Mouse (Mus musculus) stomach, embryonic 15.5 days (tissue): ENCODE results near the gene Rin3. TPM values are rescaled to one million over a fixed set of nuclear protein-coding genes. Genes with fewer than 3 reads are reported as not detected.

ENCODE experiments used
- ATAC-seq: fragments of 200-750 bp; cut with Nextera tagmentation; 2 replicates; pipeline ENCODE4 v1.8.0; 2017; ENCODE audit warnings: low read depth, moderate number of reproducible peaks, moderate TSS enrichment; ENCODE audit not compliant: insufficient read depth, low FRiP score
- H3K27ac ChIP-seq: fragments of 300-500 bp; sonication (generic); 2 replicates; pipeline ENCODE4 v1.5.1; 2015; ENCODE audit warnings: mild to moderate bottlenecking, inconsistent platforms
- H3K27me3 ChIP-seq: fragments of 300-500 bp; sonication (generic); replicated peaks from 2 replicates; pipeline ENCODE4 v1.6.1; 2015; ENCODE audit warnings: inconsistent platforms
- H3K36me3 ChIP-seq: fragments of 300-500 bp; sonication (generic); 2 replicates; pipeline ENCODE4 v1.6.1; 2015; ENCODE audit warnings: inconsistent platforms
- H3K4me1 ChIP-seq: fragments of 300-500 bp; sonication (generic); 2 replicates; pipeline ENCODE4 v1.6.1; 2015; ENCODE audit warnings: inconsistent platforms
- H3K4me2 ChIP-seq: fragments of 300-500 bp; sonication (generic); 2 replicates; pipeline ENCODE4 v1.6.1; 2015; ENCODE audit warnings: mild to moderate bottlenecking, inconsistent platforms
- H3K4me3 ChIP-seq: fragments of 300-500 bp; sonication (generic); replicated peaks from 2 replicates; pipeline ENCODE4 v1.5.1; 2015; ENCODE audit warnings: inconsistent platforms
- H3K9ac ChIP-seq: fragments of 300-500 bp; sonication (generic); 2 replicates; pipeline ENCODE4 v1.6.1; 2015; ENCODE audit warnings: inconsistent platforms
- H3K9me3 ChIP-seq: fragments of 300-500 bp; sonication (generic); 2 replicates; pipeline ENCODE4 v1.6.1; 2016; ENCODE audit warnings: inconsistent platforms
- WGBS: fragments of 180-500 bp; shearing (Covaris S2); methylation state at CpG from one replicate; pipeline ENCODE4 v1.1.7; 2015; 5-methylcytosine and 5-hydroxymethylcytosine counted together
- polyA plus RNA-seq: library from polyadenylated mRNA; unstranded; fragments of >200 nt; fragmentation: Nextera tagmentation; extraction: Ambion mirVana; gene quantifications from 2 replicates; pipeline ENCODE4 v1.2.1, GENCODE M21; 2015

Rin3 gene
- polyA plus RNA-seq, 1 experiment from 2014 or later, result 10.5 TPM

- Histone ChIP-seq H3K4me3 (no peak overlapping the region), H3K9ac (no peak overlapping the region), H3K36me3 (0 out of 2 replicates have a peak, but pooled peaks cover 7% of the 10 kb centered on the region), H3K9me3 (no peaks in the 10 kb centered on the region), H3K27me3 (no peaks in the 10 kb centered on the region), H3K27ac (no peak overlapping the region), H3K4me1 (no peaks in the 10 kb centered on the region), H3K4me2 (no peak overlapping the region)
- no peak for ATAC-seq
- WGBS, result 83% methylated on average over 2 of the region's 2 CpGs
Measured at GRCm38 (mm10) chr12:102391109-102391508, 108.3 kb downstream of the Rin3 start.

- no peak for ATAC-seq
- Histone ChIP-seq H3K9ac (no peak overlapping the region), H3K27me3 (no peaks in the 10 kb centered on the region), H3K4me2 (no peak overlapping the region), H3K27ac (no peak overlapping the region), H3K36me3 (0 out of 2 replicates have a peak, but pooled peaks cover 7% of the 10 kb centered on the region), H3K4me3 (no peak overlapping the region), H3K9me3 (no peaks in the 10 kb centered on the region), H3K4me1 (no peaks in the 10 kb centered on the region)
- 67% methylated on average over 4 of the region's 4 CpGs for WGBS
Measured at GRCm38 (mm10) chr12:102391982-102392381, 109.1 kb downstream of the Rin3 start.

GRCm38 (mm10) chr12:102394496-102394895, 111.6 kb downstream of the Rin3 start:
- H3K4me1 ChIP-seq, result no peaks in the 10 kb centered on the region
- no peak overlapping the region for H3K4me2 ChIP-seq
- H3K4me3 ChIP-seq, result no peak overlapping the region
- no peaks in the 10 kb centered on the region for H3K27me3 ChIP-seq
- H3K9me3 ChIP-seq, result no peaks in the 10 kb centered on the region
- 0 out of 2 replicates have a peak, but pooled peaks cover under 1% of the 10 kb centered on the region for H3K36me3 ChIP-seq
- WGBS, result 91% methylated on average over 7 of the region's 7 CpGs
- no peak for ATAC-seq
- H3K27ac ChIP-seq, result no peak overlapping the region
- no peak overlapping the region for H3K9ac ChIP-seq

DNA sequence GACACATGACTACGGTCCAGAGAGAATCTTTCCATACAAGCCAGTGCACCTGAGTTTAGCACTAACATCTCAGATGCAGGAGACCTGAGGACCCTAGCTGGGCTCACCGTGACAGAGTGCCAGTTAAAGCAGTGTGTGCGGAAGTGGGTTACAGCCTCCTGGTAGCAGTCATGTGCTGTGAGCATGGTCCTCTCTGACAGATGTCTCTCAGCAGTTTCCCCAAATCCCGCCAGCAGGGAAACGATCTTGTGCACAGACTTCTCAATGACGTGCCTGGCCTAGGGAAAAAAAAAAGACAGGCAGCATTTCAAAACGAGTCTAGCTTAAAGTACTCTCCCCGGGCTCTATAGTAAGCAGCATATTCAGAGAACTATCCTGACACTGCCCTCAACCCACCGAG, 112.7 kb downstream of the Rin3 start:
- Histone ChIP-seq H3K9me3 (no peaks in the 10 kb centered on the region), H3K4me1 (no peaks in the 10 kb centered on the region), H3K9ac (no peak overlapping the region), H3K4me2 (no peak overlapping the region), H3K27me3 (no peaks in the 10 kb centered on the region), H3K27ac (no peak overlapping the region), H3K4me3 (no peak overlapping the region), H3K36me3 (no peaks in the 10 kb centered on the region)
- ATAC-seq, result no peak
- WGBS, result 67% methylated on average over 9 of the region's 9 CpGs

GRCm38 (mm10) chr12:102395998-102396991, 113.4 kb downstream of the Rin3 start:
- Histone ChIP-seq H3K9me3 (no peaks in the 10 kb centered on the region), H3K9ac (no peak overlapping the region), H3K4me2 (no peak overlapping the region), H3K27ac (no peak overlapping the region), H3K4me3 (no peak overlapping the region), H3K36me3 (no peaks in the 10 kb centered on the region), H3K27me3 (no peaks in the 10 kb centered on the region), H3K4me1 (no peaks in the 10 kb centered on the region)
- WGBS, result 45% methylated on average over 19 of the region's 19 CpGs
- ATAC-seq, result peak; percentile 43; the same call in 1 of the 2 replicates

- Histone ChIP-seq H3K36me3 (0 out of 2 replicates have a peak, but pooled peaks cover 2% of the 10 kb centered on the region), H3K9me3 (no peaks in the 10 kb centered on the region), H3K4me3 (no peak overlapping the region), H3K9ac (no peak overlapping the region), H3K4me1 (no peaks in the 10 kb centered on the region), H3K27ac (no peak overlapping the region), H3K27me3 (no peaks in the 10 kb centered on the region), H3K4me2 (no peak overlapping the region)
- no peak for ATAC-seq
- WGBS, result 82% methylated on average over 4 of the region's 4 CpGs
Measured at GRCm38 (mm10) chr12:102398588-102398987, 115.7 kb downstream of the Rin3 start.

- WGBS, result 84% methylated on average over 13 of the region's 13 CpGs
- ATAC-seq, result no peak
Measured at GRCm38 (mm10) chr12:102413171-102413570, 130.3 kb downstream of the Rin3 start.

GRCm38 (mm10) chr12:102414686-102415085, 131.8 kb downstream of the Rin3 start:
- peaks cover 5% of the 10 kb centered on the region for H3K4me1 ChIP-seq
- H3K27ac ChIP-seq, result no peak overlapping the region
- ATAC-seq, result no peak
- H3K4me2 ChIP-seq, result no peak overlapping the region
- WGBS, result 82% methylated on average over 6 of the region's 6 CpGs
- H3K27me3 ChIP-seq, result no peaks in the 10 kb centered on the region
- no peaks in the 10 kb centered on the region for H3K36me3 ChIP-seq
- H3K9me3 ChIP-seq, result no peaks in the 10 kb centered on the region
- H3K9ac ChIP-seq, result no peak overlapping the region
- no peak overlapping the region for H3K4me3 ChIP-seq

More at GRCm38 (mm10) chr12:102413171-102413570, 130.3 kb downstream of the Rin3 start:
- H3K27ac ChIP-seq, result no peak overlapping the region
- H3K4me1 ChIP-seq, result peaks cover 5% of the 10 kb centered on the region
- no peak overlapping the region for H3K9ac ChIP-seq
- H3K4me2 ChIP-seq, result no peak overlapping the region
- no peaks in the 10 kb centered on the region for H3K9me3 ChIP-seq
- H3K27me3 ChIP-seq, result no peaks in the 10 kb centered on the region
- no peaks in the 10 kb centered on the region for H3K36me3 ChIP-seq
- no peak overlapping the region for H3K4me3 ChIP-seq

GRCm38 (mm10) chr12:102416391-102416837, 133.6 kb downstream of the Rin3 start:
- ATAC-seq, result peak; percentile 42; the same call in 1 of the 2 replicates
- Histone ChIP-seq H3K4me1 (peaks cover 5% of the 10 kb centered on the region), H3K27me3 (no peaks in the 10 kb centered on the region), H3K4me3 (no peak overlapping the region), H3K9ac (no peak overlapping the region), H3K27ac (no peak overlapping the region), H3K9me3 (no peaks in the 10 kb centered on the region), H3K4me2 (no peak overlapping the region), H3K36me3 (no peaks in the 10 kb centered on the region)
- WGBS, result 35% methylated on average over 7 of the region's 7 CpGs

DNA sequence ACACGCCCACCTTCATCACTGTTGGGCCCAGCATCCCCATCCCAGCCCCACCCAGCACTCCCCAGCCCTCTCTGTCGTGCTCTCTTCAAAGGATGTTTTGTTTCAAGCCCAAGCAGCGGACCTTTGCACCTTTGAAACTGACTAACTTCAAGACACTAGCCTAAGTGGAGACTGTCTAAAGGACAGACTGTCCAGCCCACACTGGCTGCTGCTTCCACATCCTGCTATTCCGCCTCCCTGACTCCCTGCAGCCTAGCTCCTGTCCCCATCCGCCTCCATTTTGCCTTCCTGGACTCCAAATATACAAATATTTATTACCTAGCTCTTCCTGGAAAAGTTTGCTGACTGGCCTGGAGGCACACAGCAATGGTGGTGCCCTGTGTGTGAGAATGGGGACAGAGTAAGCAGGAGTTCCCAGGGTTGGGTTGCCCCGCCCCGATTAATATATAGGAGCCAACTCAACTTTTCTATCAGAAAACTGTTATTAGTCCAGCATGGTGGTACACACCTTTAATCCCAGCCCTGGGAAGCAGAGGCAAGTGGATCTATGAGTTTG, 134.2 kb downstream of the Rin3 start:
- WGBS, result 74% methylated on average over 7 of the region's 7 CpGs
- Histone ChIP-seq H3K27ac (0 out of 2 replicates have a peak overlapping the region, but pooled peaks have one; percentile 3), H3K9me3 (no peaks in the 10 kb centered on the region), H3K4me2 (no peak overlapping the region), H3K36me3 (no peaks in the 10 kb centered on the region), H3K9ac (no peak overlapping the region), H3K4me1 (peaks cover 5% of the 10 kb centered on the region), H3K4me3 (no peak overlapping the region), H3K27me3 (no peaks in the 10 kb centered on the region)
- ATAC-seq, result no peak

DNA sequence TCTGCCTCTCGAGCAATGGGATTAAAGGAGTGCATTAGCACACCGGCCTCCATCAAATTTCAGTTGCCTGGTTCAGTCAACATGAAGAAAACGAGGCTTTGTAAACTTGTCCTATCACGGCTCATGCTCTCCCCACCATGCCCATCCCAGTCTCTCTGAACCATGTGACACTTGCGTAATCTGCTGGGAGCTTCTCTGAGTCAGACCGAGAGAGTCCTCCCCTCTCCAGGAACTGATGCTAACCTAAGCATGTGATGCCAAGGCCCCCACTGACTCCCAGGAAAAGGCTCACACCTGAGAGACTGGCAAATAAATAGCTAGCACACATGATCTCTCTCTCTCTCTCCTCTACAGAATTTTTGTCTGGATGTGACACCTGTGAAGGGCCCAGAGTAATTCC, 134.9 kb downstream of the Rin3 start:
- H3K4me1 ChIP-seq, result peaks cover 5% of the 10 kb centered on the region
- H3K27ac ChIP-seq, result no peak overlapping the region
- H3K9me3 ChIP-seq, result no peaks in the 10 kb centered on the region
- H3K4me2 ChIP-seq, result no peak overlapping the region
- H3K9ac ChIP-seq, result no peak overlapping the region
- ATAC-seq, result no peak
- 84% methylated on average over 6 of the region's 6 CpGs for WGBS
- no peak overlapping the region for H3K4me3 ChIP-seq
- H3K36me3 ChIP-seq, result no peaks in the 10 kb centered on the region
- H3K27me3 ChIP-seq, result no peaks in the 10 kb centered on the region

DNA sequence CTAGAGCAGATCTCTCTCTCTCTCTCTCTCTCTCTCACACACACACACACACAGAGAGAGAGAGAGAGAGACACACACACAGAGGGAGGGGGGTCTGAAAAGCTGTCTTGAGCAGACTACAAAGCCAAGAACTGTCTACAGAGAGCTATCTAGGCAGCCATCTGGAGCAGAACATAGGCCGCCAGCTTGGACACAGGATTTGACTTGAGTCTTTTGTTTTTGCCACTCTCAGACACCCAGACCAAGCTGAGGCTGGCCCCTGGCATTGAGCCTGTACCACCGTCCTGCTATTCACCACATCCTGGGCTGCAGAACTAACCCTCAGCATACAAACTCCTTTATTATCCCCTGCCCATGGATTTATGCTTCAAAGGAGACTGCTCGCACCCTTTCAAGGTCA, 136.7 kb downstream of the Rin3 start:
- H3K9ac ChIP-seq, result no peak overlapping the region
- peaks cover 5% of the 10 kb centered on the region for H3K4me1 ChIP-seq
- no peak overlapping the region for H3K27ac ChIP-seq
- H3K27me3 ChIP-seq, result no peaks in the 10 kb centered on the region
- ATAC-seq, result no peak
- H3K4me2 ChIP-seq, result no peak overlapping the region
- H3K36me3 ChIP-seq, result no peaks in the 10 kb centered on the region
- H3K4me3 ChIP-seq, result no peak overlapping the region
- no peaks in the 10 kb centered on the region for H3K9me3 ChIP-seq
- WGBS, result 65% methylated on average over 3 of the region's 3 CpGs
